Mouse (Mus musculus) thymus, adult 2 months (tissue): ENCODE results near the gene Pif1.

ENCODE experiments used
- CTCF ChIP-seq: fragments of 200-500 bp; IDR thresholded peaks from 2 replicates; pipeline ENCODE4 v1.5.1; 2012; ENCODE audit warnings: mild to moderate bottlenecking, control low read depth, low read length, moderate library complexity, borderline replicate concordance; ENCODE audit not compliant: control insufficient read depth, poor library complexity, insufficient read depth; ENCODE audit errors: extremely low read depth
- POLR2A ChIP-seq: fragments of 200-500 bp; IDR thresholded peaks from 2 replicates; pipeline ENCODE4 v1.6.1; 2012; ENCODE audit warnings: mild to moderate bottlenecking, low read length, control low read depth, moderate library complexity; ENCODE audit not compliant: control insufficient read depth, poor library complexity, insufficient read depth; ENCODE audit errors: extremely low read depth

- no peak for TF ChIP-seq CTCF
- TF ChIP-seq POLR2A = no peak
These were observed 37.3 kb downstream of the Pif1 start for GRCm38 (mm10) chr9:65624266-65624665.
